Mouse (Mus musculus) hindbrain, embryonic 15.5 days (tissue): ENCODE measurements around the gene Ugt2b38. TPM values are rescaled to one million over a fixed set of nuclear protein-coding genes. Genes with fewer than 3 reads are reported as not detected.
"Not testable (repeated sequence)": the region's sequence is repeated elsewhere in the genome, so short reads cannot be mapped to it uniquely, and the experiment has no call there.

Experiments
- ATAC-seq: fragments of 200-750 bp; cut with Nextera tagmentation; 2 replicates; pipeline ENCODE4 v1.8.0; 2017; ENCODE audit warnings: low read depth, moderate number of reproducible peaks, moderate TSS enrichment; ENCODE audit not compliant: low FRiP score
- H3K27ac ChIP-seq: fragments of 300-500 bp; sonication (generic); replicated peaks from 2 replicates; pipeline ENCODE4 v1.5.1; 2015; ENCODE audit warnings: mild to moderate bottlenecking, inconsistent platforms
- H3K27me3 ChIP-seq: fragments of 300-500 bp; sonication (generic); 2 replicates; pipeline ENCODE4 v1.6.1; 2015; ENCODE audit warnings: control low read depth, inconsistent platforms
- H3K36me3 ChIP-seq: fragments of 300-500 bp; sonication (generic); 2 replicates; pipeline ENCODE4 v1.6.1; 2015; ENCODE audit warnings: control low read depth, inconsistent platforms
- H3K4me1 ChIP-seq: fragments of 300-500 bp; sonication (generic); replicated peaks from 2 replicates; pipeline ENCODE4 v1.6.1; 2015; ENCODE audit warnings: control low read depth, inconsistent platforms
- H3K4me2 ChIP-seq: fragments of 300-500 bp; sonication (generic); 2 replicates; pipeline ENCODE4 v1.6.1; 2015; ENCODE audit warnings: moderate library complexity, mild to moderate bottlenecking, inconsistent platforms
- H3K4me3 ChIP-seq: fragments of 300-500 bp; sonication (generic); 2 replicates; pipeline ENCODE4 v1.5.1; 2015; ENCODE audit warnings: mild to moderate bottlenecking, inconsistent platforms
- H3K9ac ChIP-seq: fragments of 300-500 bp; sonication (generic); 2 replicates; pipeline ENCODE4 v1.6.1; 2015; ENCODE audit warnings: inconsistent platforms
- H3K9me3 ChIP-seq: fragments of 300-500 bp; sonication (generic); 2 replicates; pipeline ENCODE4 v1.6.1; 2016; ENCODE audit warnings: control low read depth, inconsistent platforms
- WGBS: fragments of 180-500 bp; shearing (Covaris S2); methylation state at CpG from one replicate; pipeline ENCODE4 v1.1.7; 2015; 5-methylcytosine and 5-hydroxymethylcytosine counted together
- polyA plus RNA-seq: library from polyadenylated mRNA; unstranded; fragments of >200 nt; fragmentation: Nextera tagmentation; extraction: Ambion mirVana; gene quantifications from 2 replicates; pipeline ENCODE4 v1.2.1, GENCODE M21; 2015

The Ugt2b38 gene
- polyA plus RNA-seq, result not detected in 2 replicates

GRCm38 (mm10) chr5:87424041-87424440 lies at the start of gene Ugt2b38:
Ugt2b38 (minus strand) TSS chr5:87424203.
- not testable (repeated sequence) for ATAC-seq, H3K4me2 ChIP-seq, H3K9ac ChIP-seq, H3K27me3 ChIP-seq, H3K4me3 ChIP-seq, H3K4me1 ChIP-seq, H3K27ac ChIP-seq, H3K36me3 ChIP-seq, H3K9me3 ChIP-seq
- WGBS, result 92% methylated on average over 1 of the region's 2 CpGs

GRCm38 (mm10) chr5:87458810-87459209 lies 34.8 kb upstream of the Ugt2b38 start:
- Histone ChIP-seq H3K4me1 (no peaks in the 10 kb centered on the region), H3K9me3 (no peaks in the 10 kb centered on the region), H3K9ac (no peak overlapping the region), H3K4me2 (no peak overlapping the region), H3K27ac (no peak overlapping the region), H3K27me3 (no peaks in the 10 kb centered on the region), H3K4me3 (no peak overlapping the region), H3K36me3 (no peaks in the 10 kb centered on the region)
- WGBS, result 30% methylated on average over 1 of the region's 1 CpGs
- ATAC-seq, result no peak

GRCm38 (mm10) chr5:87457701-87458100 lies 33.7 kb upstream of the Ugt2b38 start:
- H3K36me3 ChIP-seq, result no peaks in the 10 kb centered on the region
- H3K9ac ChIP-seq, result no peak overlapping the region
- no peaks in the 10 kb centered on the region for H3K9me3 ChIP-seq
- no peak overlapping the region for H3K4me2 ChIP-seq
- H3K4me3 ChIP-seq, result no peak overlapping the region
- H3K27me3 ChIP-seq, result no peaks in the 10 kb centered on the region
- no peak for ATAC-seq
- H3K4me1 ChIP-seq, result no peaks in the 10 kb centered on the region
- no peak overlapping the region for H3K27ac ChIP-seq

GRCm38 (mm10) chr5:87456216-87456850 lies 32.3 kb upstream of the Ugt2b38 start:
- 92% methylated on average over 3 of the region's 3 CpGs for WGBS

GRCm38 (mm10) chr5:87455519-87455918 lies 31.5 kb upstream of the Ugt2b38 start:
- no peak overlapping the region for H3K9ac ChIP-seq
- no peaks in the 10 kb centered on the region for H3K27me3 ChIP-seq
- H3K9me3 ChIP-seq, result no peaks in the 10 kb centered on the region
- H3K4me3 ChIP-seq, result no peak overlapping the region
- no peak overlapping the region for H3K27ac ChIP-seq
- no peaks in the 10 kb centered on the region for H3K36me3 ChIP-seq
- ATAC-seq, result no peak
- H3K4me1 ChIP-seq, result no peaks in the 10 kb centered on the region
- no peak overlapping the region for H3K4me2 ChIP-seq

More at GRCm38 (mm10) chr5:87456216-87456850, 32.3 kb upstream of the Ugt2b38 start:
- Histone ChIP-seq H3K4me1 (no peaks in the 10 kb centered on the region), H3K36me3 (no peaks in the 10 kb centered on the region), H3K9me3 (no peaks in the 10 kb centered on the region), H3K4me3 (no peak overlapping the region), H3K27ac (no peak overlapping the region), H3K4me2 (no peak overlapping the region), H3K27me3 (no peaks in the 10 kb centered on the region), H3K9ac (no peak overlapping the region)
- no peak for ATAC-seq

GRCm38 (mm10) chr5:87452514-87452913 lies 28.5 kb upstream of the Ugt2b38 start:
- H3K4me3 ChIP-seq, H3K27me3 ChIP-seq, H3K27ac ChIP-seq, H3K9me3 ChIP-seq, H3K9ac ChIP-seq, H3K4me1 ChIP-seq, H3K4me2 ChIP-seq, ATAC-seq, H3K36me3 ChIP-seq: not testable (repeated sequence)
- 70% methylated on average over 5 of the region's 5 CpGs for WGBS

GRCm38 (mm10) chr5:87436264-87436663 lies 12.3 kb upstream of the Ugt2b38 start:
- 48% methylated on average over 3 of the region's 3 CpGs for WGBS
- H3K27me3 ChIP-seq, result no peaks in the 10 kb centered on the region
- H3K9ac ChIP-seq, result no peak overlapping the region
- H3K36me3 ChIP-seq, result no peaks in the 10 kb centered on the region
- H3K4me2 ChIP-seq, result no peak overlapping the region
- ATAC-seq, result no peak
- no peaks in the 10 kb centered on the region for H3K4me1 ChIP-seq
- H3K4me3 ChIP-seq, result no peak overlapping the region
- H3K9me3 ChIP-seq, result no peaks in the 10 kb centered on the region
- H3K27ac ChIP-seq, result no peak overlapping the region

GRCm38 (mm10) chr5:87425676-87426075 lies 1.7 kb upstream of the Ugt2b38 start:
- Histone ChIP-seq H3K27me3 (no peaks in the 10 kb centered on the region), H3K4me3 (no peak overlapping the region), H3K9me3 (no peaks in the 10 kb centered on the region), H3K9ac (no peak overlapping the region), H3K4me1 (no peaks in the 10 kb centered on the region), H3K4me2 (no peak overlapping the region), H3K27ac (no peak overlapping the region), H3K36me3 (no peaks in the 10 kb centered on the region)
- WGBS, result 92% methylated on average over 3 of the region's 3 CpGs
- no peak for ATAC-seq

GRCm38 (mm10) chr5:87396968-87397367 lies 27.0 kb downstream of the Ugt2b38 start:
- Histone ChIP-seq H3K9ac (no peak overlapping the region), H3K4me3 (no peak overlapping the region), H3K27ac (no peak overlapping the region), H3K36me3 (no peaks in the 10 kb centered on the region), H3K27me3 (no peaks in the 10 kb centered on the region), H3K9me3 (no peaks in the 10 kb centered on the region), H3K4me2 (no peak overlapping the region), H3K4me1 (no peaks in the 10 kb centered on the region)
- WGBS, result 90% methylated on average over 4 of the region's 4 CpGs
- no peak for ATAC-seq

GRCm38 (mm10) chr5:87390818-87391217 lies 33.2 kb downstream of the Ugt2b38 start:
- WGBS, result 80% methylated on average over 2 of the region's 2 CpGs
- Histone ChIP-seq H3K9ac (no peak overlapping the region), H3K27ac (no peak overlapping the region), H3K36me3 (no peaks in the 10 kb centered on the region), H3K4me2 (no peak overlapping the region), H3K4me1 (no peaks in the 10 kb centered on the region), H3K9me3 (no peaks in the 10 kb centered on the region), H3K4me3 (no peak overlapping the region), H3K27me3 (no peaks in the 10 kb centered on the region)
- ATAC-seq, result no peak

- Histone ChIP-seq H3K9ac (no peak overlapping the region), H3K4me2 (no peak overlapping the region)
Measured at GRCm38 (mm10) chr5:87380234-87380633, 43.8 kb downstream of the Ugt2b38 start.

GRCm38 (mm10) chr5:87379825-87380224 lies 44.2 kb downstream of the Ugt2b38 start:
- no peak overlapping the region for H3K4me3 ChIP-seq
- H3K27ac ChIP-seq, result no peak overlapping the region
- H3K36me3 ChIP-seq, result no peaks in the 10 kb centered on the region
- ATAC-seq, result no peak
- no peak overlapping the region for H3K4me2 ChIP-seq
- no peak overlapping the region for H3K9ac ChIP-seq
- H3K4me1 ChIP-seq, result no peaks in the 10 kb centered on the region
- H3K9me3 ChIP-seq, result no peaks in the 10 kb centered on the region
- no peaks in the 10 kb centered on the region for H3K27me3 ChIP-seq

More at GRCm38 (mm10) chr5:87380234-87380633, 43.8 kb downstream of the Ugt2b38 start:
- no peak for ATAC-seq
- no peaks in the 10 kb centered on the region for H3K27me3 ChIP-seq
- H3K27ac ChIP-seq, result no peak overlapping the region
- H3K4me1 ChIP-seq, result no peaks in the 10 kb centered on the region
- WGBS, result 82% methylated on average over 2 of the region's 2 CpGs
- H3K9me3 ChIP-seq, result no peaks in the 10 kb centered on the region
- H3K36me3 ChIP-seq, result no peaks in the 10 kb centered on the region
- H3K4me3 ChIP-seq, result no peak overlapping the region

GRCm38 (mm10) chr5:87375874-87376383 lies 48.1 kb downstream of the Ugt2b38 start:
- WGBS, result 89% methylated on average over 3 of the region's 3 CpGs
- Histone ChIP-seq H3K9me3 (no peaks in the 10 kb centered on the region), H3K4me2 (no peak overlapping the region), H3K9ac (no peak overlapping the region), H3K36me3 (no peaks in the 10 kb centered on the region), H3K27me3 (no peaks in the 10 kb centered on the region), H3K4me3 (no peak overlapping the region), H3K27ac (no peak overlapping the region), H3K4me1 (no peaks in the 10 kb centered on the region)
- no peak for ATAC-seq
